Mouse (Mus musculus): Measurements from ENCODE around the gene Zfp750. TPM values are rescaled to one million over a fixed set of nuclear protein-coding genes. Genes with fewer than 3 reads are reported as not detected.
A peak's percentile ranks its signal among the peaks of the same experiment; 100 is the strongest.

Gene Zfp750
- polyA plus RNA-seq, 1 experiment from 2014 or later, result 0.66 TPM

DNA sequence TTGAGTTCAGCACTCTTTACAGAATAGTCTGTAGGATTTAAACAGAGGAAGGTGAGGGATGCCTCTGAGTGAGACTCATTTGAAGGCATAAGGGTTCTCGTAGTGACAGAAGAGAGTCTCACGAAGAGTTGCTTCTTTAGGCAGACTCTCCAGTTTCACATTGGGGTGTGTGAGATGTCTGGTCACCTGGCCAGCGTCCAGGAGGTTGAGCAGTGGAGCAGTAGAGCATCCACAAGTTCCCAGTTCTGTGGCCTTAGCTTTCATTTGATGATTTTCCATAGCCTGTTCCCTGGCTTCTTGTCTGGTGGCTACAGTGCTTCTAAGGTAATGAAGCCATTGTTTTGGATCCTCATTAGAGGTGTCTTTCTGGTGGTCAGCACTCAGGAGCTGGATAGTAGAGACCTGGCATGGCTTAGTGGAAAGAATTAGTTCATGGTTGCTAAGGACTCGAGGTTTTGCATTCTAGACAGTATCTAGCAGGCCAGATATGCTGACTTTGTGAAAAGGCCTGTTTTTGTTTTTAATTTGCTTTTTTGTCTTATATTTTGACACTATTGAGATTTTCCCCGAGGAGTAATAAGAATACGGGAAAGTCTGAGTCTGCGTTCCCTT lies 33.8 kb upstream of the Zfp750 start:
- H3K27ac ChIP-seq (ENCODE audit: low read length), result no peak overlapping the region
- ATAC-seq, result no peak
- H3K9ac ChIP-seq (replicated peaks; ENCODE audit: low read depth, low read length), result no peak overlapping the region
- H3K4me3 ChIP-seq (replicated peaks; ENCODE audit: low read length), result no peak overlapping the region
- no peaks in the 10 kb centered on the region for H3K9me3 ChIP-seq (ENCODE audit: control insufficient read depth, low read length)
- no peak overlapping the region for H3K4me2 ChIP-seq (ENCODE audit: low read length)
- 85% methylated on average over 7 of the region's 7 CpGs for WGBS
- H3K36me3 ChIP-seq (ENCODE audit: control insufficient read depth, insufficient read depth), result no peaks in the 10 kb centered on the region
- H3K27me3 ChIP-seq (replicated peaks; ENCODE audit: control insufficient read depth, insufficient read depth, low read length), result no peaks in the 10 kb centered on the region
- H3K4me1 ChIP-seq (replicated peaks; ENCODE audit: control insufficient read depth, insufficient read depth, low read length), result peaks cover 19% of the 10 kb centered on the region

DNA sequence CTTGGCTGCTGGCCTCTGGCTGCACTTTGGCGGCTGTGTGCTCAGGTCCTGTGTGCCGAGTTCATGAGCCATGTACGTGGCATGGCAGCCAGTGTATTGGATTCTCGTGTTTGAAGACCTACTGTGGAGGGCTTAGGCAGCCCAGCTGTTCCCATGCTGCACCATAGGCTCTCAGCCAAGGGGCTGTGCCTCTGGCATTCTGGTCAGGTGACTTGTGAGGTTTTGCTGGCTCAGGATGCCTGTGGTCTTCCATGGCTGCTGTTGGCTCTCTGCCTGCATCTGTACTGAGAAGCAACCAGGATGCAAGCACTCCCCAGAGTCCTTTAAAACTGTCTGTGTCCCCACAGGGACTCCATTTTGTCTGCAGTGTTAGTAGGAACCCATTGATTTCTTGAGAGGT lies 33.0 kb upstream of the Zfp750 start:
- no peaks in the 10 kb centered on the region for H3K36me3 ChIP-seq (ENCODE audit: control insufficient read depth, insufficient read depth)
- WGBS, result 64% methylated on average over 4 of the region's 4 CpGs

DNA sequence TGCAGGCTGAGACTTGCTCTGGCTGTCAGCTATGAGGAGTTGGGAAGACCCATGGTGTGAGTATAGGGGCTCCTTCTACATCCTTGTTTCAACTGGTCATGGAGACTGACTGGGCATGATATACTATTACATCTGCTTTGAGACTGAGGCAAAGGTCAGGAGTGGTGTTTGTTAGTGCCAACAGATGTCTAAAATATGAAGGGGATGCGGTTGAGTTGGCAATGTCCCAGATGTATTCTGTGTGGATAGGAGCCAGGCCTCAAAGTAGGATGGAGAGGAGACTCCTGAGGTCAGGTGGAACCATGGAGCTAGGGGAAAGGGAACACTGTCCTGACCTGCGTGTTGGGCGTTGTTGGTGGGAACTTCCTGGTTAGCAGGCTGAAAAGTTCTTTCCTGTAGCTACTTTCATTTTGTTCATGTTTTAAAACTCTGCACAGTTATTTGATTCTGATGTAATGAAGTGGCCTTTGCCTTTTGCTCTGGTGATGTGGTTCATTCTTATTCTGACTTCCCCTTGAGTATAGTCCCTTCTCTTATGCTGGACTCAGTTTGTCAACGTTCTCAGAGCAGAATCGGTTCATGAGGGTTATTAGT lies 32.2 kb upstream of the Zfp750 start:
- Histone ChIP-seq H3K27me3 (replicated peaks; ENCODE audit: control insufficient read depth, insufficient read depth, low read length) (no peaks in the 10 kb centered on the region), H3K9me3 (ENCODE audit: control insufficient read depth, low read length) (no peaks in the 10 kb centered on the region), H3K9ac (replicated peaks; ENCODE audit: low read depth, low read length) (no peak overlapping the region), H3K4me3 (replicated peaks; ENCODE audit: low read length) (no peak overlapping the region), H3K27ac (ENCODE audit: low read length) (no peak overlapping the region), H3K36me3 (ENCODE audit: control insufficient read depth, insufficient read depth) (no peaks in the 10 kb centered on the region), H3K4me1 (replicated peaks; ENCODE audit: control insufficient read depth, insufficient read depth, low read length) (peaks cover 19% of the 10 kb centered on the region), H3K4me2 (ENCODE audit: low read length) (no peak overlapping the region)
- 80% methylated on average over 5 of the region's 5 CpGs for WGBS
- ATAC-seq, result no peak

More for the DNA sequence above, 33.0 kb upstream of the Zfp750 start:
- Histone ChIP-seq H3K4me3 (replicated peaks; ENCODE audit: low read length) (no peak overlapping the region), H3K4me2 (ENCODE audit: low read length) (no peak overlapping the region), H3K4me1 (replicated peaks; ENCODE audit: control insufficient read depth, insufficient read depth, low read length) (peaks cover 19% of the 10 kb centered on the region), H3K9ac (replicated peaks; ENCODE audit: low read depth, low read length) (no peak overlapping the region), H3K9me3 (ENCODE audit: control insufficient read depth, low read length) (no peaks in the 10 kb centered on the region), H3K27ac (ENCODE audit: low read length) (no peak overlapping the region), H3K27me3 (replicated peaks; ENCODE audit: control insufficient read depth, insufficient read depth, low read length) (no peaks in the 10 kb centered on the region)
- ATAC-seq, result no peak

DNA sequence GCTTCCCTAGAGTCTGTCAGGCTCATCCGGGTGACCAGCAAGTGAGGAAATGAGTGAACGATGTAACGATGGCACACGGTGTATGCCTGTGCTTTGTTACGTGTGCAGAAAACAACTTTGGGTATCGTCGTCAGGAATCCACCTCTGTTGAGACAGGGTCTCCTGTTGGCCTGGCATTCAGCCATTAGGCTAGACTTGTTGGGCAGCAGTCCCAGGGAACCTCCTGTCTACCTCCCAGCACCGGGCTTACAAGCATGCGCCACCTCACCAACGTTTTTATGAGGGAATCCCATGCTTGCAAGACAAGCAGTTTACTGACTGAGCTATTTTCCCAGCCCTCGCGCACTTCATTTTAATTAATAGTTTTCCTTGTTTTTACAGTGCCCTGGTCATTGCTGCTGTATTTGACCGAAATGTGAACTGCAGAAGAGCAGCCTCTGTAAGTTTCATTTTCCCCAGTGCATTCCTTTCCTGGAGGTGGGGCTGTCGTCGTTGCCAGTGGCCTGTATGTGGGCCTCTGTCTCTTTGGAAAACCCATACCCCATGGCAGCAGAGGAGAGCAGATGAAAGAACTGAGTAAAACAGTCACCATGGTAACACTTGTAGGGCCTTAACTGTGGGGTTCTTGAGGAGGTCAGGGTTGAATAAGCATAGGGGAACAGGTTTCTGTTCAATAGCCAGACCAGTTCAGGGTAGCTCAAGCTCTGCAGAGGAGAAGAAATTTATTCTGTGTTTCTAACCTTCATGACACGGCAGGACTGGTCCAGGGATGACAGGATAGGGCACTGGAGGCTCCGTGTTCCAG lies 30.9 kb upstream of the Zfp750 start:
- 31% methylated on average over 17 of the region's 17 CpGs for WGBS
- Histone ChIP-seq H3K4me1 (replicated peaks; ENCODE audit: control insufficient read depth, insufficient read depth, low read length) (peaks cover 19% of the 10 kb centered on the region), H3K4me2 (ENCODE audit: low read length) (no peak overlapping the region), H3K9me3 (ENCODE audit: control insufficient read depth, low read length) (no peaks in the 10 kb centered on the region), H3K36me3 (ENCODE audit: control insufficient read depth, insufficient read depth) (no peaks in the 10 kb centered on the region), H3K27ac (ENCODE audit: low read length) (peak overlapping the region; percentile 51; the same call in 1 of the 2 replicates), H3K27me3 (replicated peaks; ENCODE audit: control insufficient read depth, insufficient read depth, low read length) (no peaks in the 10 kb centered on the region), H3K9ac (replicated peaks; ENCODE audit: low read depth, low read length) (no peak overlapping the region), H3K4me3 (replicated peaks; ENCODE audit: low read length) (no peak overlapping the region)
- ATAC-seq, result peak; percentile 62

- Histone ChIP-seq H3K4me3 (replicated peaks; ENCODE audit: low read length) (no peak overlapping the region), H3K36me3 (ENCODE audit: control insufficient read depth, insufficient read depth) (no peaks in the 10 kb centered on the region), H3K4me1 (replicated peaks; ENCODE audit: control insufficient read depth, insufficient read depth, low read length) (peaks cover 19% of the 10 kb centered on the region), H3K27ac (ENCODE audit: low read length) (no peak overlapping the region; the same call in 1 of the 2 replicates), H3K9ac (replicated peaks; ENCODE audit: low read depth, low read length) (no peak overlapping the region), H3K27me3 (replicated peaks; ENCODE audit: control insufficient read depth, insufficient read depth, low read length) (no peaks in the 10 kb centered on the region), H3K9me3 (ENCODE audit: control insufficient read depth, low read length) (no peaks in the 10 kb centered on the region), H3K4me2 (ENCODE audit: low read length) (no peak overlapping the region)
- WGBS, result 63% methylated on average over 12 of the region's 12 CpGs
- peak; percentile 71 for ATAC-seq
These were observed 30.1 kb upstream of the Zfp750 start for GRCm38 (mm10) chr11:121548996-121549842.

DNA sequence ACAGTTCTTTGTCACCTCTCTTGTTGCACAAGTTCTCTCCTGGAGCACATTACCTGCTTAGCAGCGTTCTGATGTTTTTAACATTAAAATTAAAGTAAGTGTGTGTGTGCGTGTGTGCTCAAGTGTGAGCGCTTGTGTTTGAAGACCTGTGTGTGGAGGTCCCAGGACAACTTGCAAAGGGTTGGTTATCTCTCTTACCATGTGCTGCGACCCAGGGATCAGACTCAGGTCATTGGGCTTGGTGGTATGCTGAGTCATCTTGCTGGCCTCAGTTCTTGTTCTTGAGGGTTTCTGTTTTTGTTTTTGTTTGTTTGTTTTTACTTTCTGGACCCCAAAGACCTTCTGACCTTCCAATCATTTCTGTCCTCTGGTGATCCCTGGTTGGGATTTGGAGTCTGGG lies 28.8 kb upstream of the Zfp750 start:
- Histone ChIP-seq H3K4me3 (replicated peaks; ENCODE audit: low read length) (no peak overlapping the region), H3K9ac (replicated peaks; ENCODE audit: low read depth, low read length) (no peak overlapping the region), H3K27me3 (replicated peaks; ENCODE audit: control insufficient read depth, insufficient read depth, low read length) (no peaks in the 10 kb centered on the region), H3K4me1 (replicated peaks; ENCODE audit: control insufficient read depth, insufficient read depth, low read length) (peaks cover 19% of the 10 kb centered on the region), H3K36me3 (ENCODE audit: control insufficient read depth, insufficient read depth) (no peaks in the 10 kb centered on the region; the same call in 1 of the 2 replicates), H3K4me2 (ENCODE audit: low read length) (no peak overlapping the region), H3K27ac (ENCODE audit: low read length) (no peak overlapping the region), H3K9me3 (ENCODE audit: control insufficient read depth, low read length) (no peaks in the 10 kb centered on the region)
- WGBS, result 98% methylated on average over 4 of the region's 4 CpGs
- ATAC-seq, result no peak

DNA sequence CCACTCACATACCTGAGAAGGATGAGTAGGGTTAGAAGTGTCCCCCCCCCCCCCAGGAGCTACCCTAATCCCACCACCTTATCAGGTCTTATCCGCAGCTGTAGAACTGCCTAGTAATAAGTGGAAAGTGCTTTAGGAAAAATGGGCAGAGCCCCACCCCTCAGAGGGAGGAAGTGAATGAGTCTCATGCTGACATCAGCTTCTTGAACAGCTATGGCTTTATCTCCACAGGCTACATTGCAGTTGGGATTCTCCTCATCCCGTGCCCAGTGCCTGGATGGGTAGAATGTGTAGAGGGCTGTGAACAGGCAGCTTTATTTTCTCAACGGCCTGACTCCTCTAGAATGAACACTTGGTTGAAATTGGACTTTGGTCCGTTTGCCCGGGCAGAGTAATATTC lies 28.1 kb upstream of the Zfp750 start:
- Histone ChIP-seq H3K4me3 (replicated peaks; ENCODE audit: low read length) (no peak overlapping the region), H3K36me3 (ENCODE audit: control insufficient read depth, insufficient read depth) (no peaks in the 10 kb centered on the region; the same call in 1 of the 2 replicates), H3K27ac (ENCODE audit: low read length) (no peak overlapping the region), H3K4me1 (replicated peaks; ENCODE audit: control insufficient read depth, insufficient read depth, low read length) (peaks cover 19% of the 10 kb centered on the region), H3K9me3 (ENCODE audit: control insufficient read depth, low read length) (no peaks in the 10 kb centered on the region), H3K9ac (replicated peaks; ENCODE audit: low read depth, low read length) (no peak overlapping the region), H3K4me2 (ENCODE audit: low read length) (no peak overlapping the region), H3K27me3 (replicated peaks; ENCODE audit: control insufficient read depth, insufficient read depth, low read length) (no peaks in the 10 kb centered on the region)
- no peak for ATAC-seq
- 91% methylated on average over 5 of the region's 5 CpGs for WGBS

DNA sequence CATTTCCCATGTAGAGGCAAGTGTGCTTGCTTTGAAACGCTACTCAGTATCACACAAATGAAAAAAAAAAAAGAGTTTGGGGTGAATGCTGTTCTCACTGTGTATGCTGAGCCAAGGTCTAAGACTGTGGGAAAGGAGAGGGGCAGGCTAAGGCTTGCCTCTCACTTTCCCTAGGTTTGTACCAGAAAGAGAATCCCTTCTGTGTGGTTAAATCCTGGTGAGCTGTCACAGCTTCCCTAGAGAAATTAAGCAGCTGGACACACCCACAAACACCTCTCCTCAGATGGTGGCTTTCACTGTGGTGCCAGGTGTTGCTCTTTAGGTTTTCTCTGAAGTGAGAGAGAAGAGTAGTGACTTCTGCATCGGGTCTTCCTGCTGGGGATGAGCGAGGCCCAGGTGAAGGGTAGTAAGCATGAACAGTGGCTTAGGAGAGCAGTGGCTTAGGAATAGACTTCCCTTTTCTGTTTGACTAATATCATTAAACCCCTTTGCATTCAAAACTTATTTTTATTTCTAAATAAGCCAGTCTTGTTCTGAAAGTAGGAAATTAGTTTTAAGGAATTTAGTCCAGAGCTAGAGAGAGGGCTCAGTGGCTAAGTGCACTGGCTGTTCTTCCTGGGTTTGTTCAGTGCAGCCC lies 26.4 kb upstream of the Zfp750 start:
- no peak overlapping the region for H3K9ac ChIP-seq (replicated peaks; ENCODE audit: low read depth, low read length)
- no peaks in the 10 kb centered on the region; the same call in 1 of the 2 replicates for H3K36me3 ChIP-seq (ENCODE audit: control insufficient read depth, insufficient read depth)
- no peak overlapping the region for H3K4me2 ChIP-seq (ENCODE audit: low read length)
- H3K27me3 ChIP-seq (replicated peaks; ENCODE audit: control insufficient read depth, insufficient read depth, low read length), result no peaks in the 10 kb centered on the region
- ATAC-seq, result no peak
- no peak overlapping the region for H3K27ac ChIP-seq (ENCODE audit: low read length)
- H3K4me1 ChIP-seq (replicated peaks; ENCODE audit: control insufficient read depth, insufficient read depth, low read length), result peaks cover 17% of the 10 kb centered on the region
- no peak overlapping the region for H3K4me3 ChIP-seq (replicated peaks; ENCODE audit: low read length)
- WGBS, result 87% methylated on average over 3 of the region's 3 CpGs
- no peaks in the 10 kb centered on the region for H3K9me3 ChIP-seq (ENCODE audit: control insufficient read depth, low read length)

Measured in forebrain, embryonic 16.5 days (tissue).